ENCODE assay signal across 9 mouse cellular contexts in genomic region chr1:119034163-119034705, GRCm38 (mm10). TPM values are rescaled to one million over a fixed set of nuclear protein-coding genes. Genes with fewer than 3 reads are reported as not detected.
A peak's percentile ranks its signal among the peaks of the same experiment; 100 is the strongest.
DNase-seq lines count a peak whose midpoint lies in the region; ATAC-seq lines count a peak whose summit lies in the region.
"Had no signal": no experiment of that assay in that cellular context is flagged by ENCODE, and none has a peak within 500 bp of the region (broad histone marks: within the 10 kb centered on the region; RNA-seq: fewer than 3 reads in every experiment).

No protein-coding gene starts in this region.

- no peak for DNase-seq in kidney, postnatal 25 days
- peak; percentile 26 for DNase-seq in neural tube, embryonic 10.5 days (ENCODE audit: extremely low spot score, low spot score)
- no peak for DNase-seq in adrenal gland, postnatal 25 days
- DNase-seq in urinary bladder, postnatal 36 days (ENCODE audit: low spot score in 2 of 2) = no peak
- no peak for DNase-seq in layer of hippocampus, adult 18-20 months (ENCODE audit: low spot score in 2 of 2)
- DNase-seq: right cerebral cortex, postnatal 14 days had no signal

- H3K4me1 ChIP-seq in kidney, embryonic 15.5 days = peaks cover 43% of the 10 kb centered on the region
- peaks cover 69% of the 10 kb centered on the region for H3K4me1 ChIP-seq in embryonic facial prominence, embryonic 13.5 days
- H3K4me1 ChIP-seq in hindbrain, embryonic 15.5 days (replicated peaks) = peaks cover 21% of the 10 kb centered on the region

- H3K9ac ChIP-seq in kidney, embryonic 15.5 days = peak overlapping the region; percentile 35; the same call in 1 of the 2 replicates
- peak overlapping the region; percentile 64 for H3K9ac ChIP-seq in embryonic facial prominence, embryonic 13.5 days
- no peak overlapping the region for H3K9ac ChIP-seq in hindbrain, embryonic 15.5 days

- 33% methylated on average over 13 of the region's 13 CpGs for WGBS in kidney, embryonic 15.5 days
- WGBS in embryonic facial prominence, embryonic 13.5 days = 15% methylated on average over 13 of the region's 13 CpGs
- 27% methylated on average over 13 of the region's 13 CpGs for WGBS in hindbrain, embryonic 15.5 days

- H3K4me2 ChIP-seq in kidney, embryonic 15.5 days = peak overlapping the region; percentile 25; the same call in 1 of the 2 replicates
- peak overlapping the region; percentile 42 for H3K4me2 ChIP-seq in embryonic facial prominence, embryonic 13.5 days
- 0 out of 2 replicates have a peak overlapping the region, but pooled peaks have one; percentile 3 for H3K4me2 ChIP-seq in hindbrain, embryonic 15.5 days

- H3K9me3 ChIP-seq in kidney, embryonic 15.5 days (replicated peaks) = no peaks in the 10 kb centered on the region
- H3K9me3 ChIP-seq in embryonic facial prominence, embryonic 13.5 days = no peaks in the 10 kb centered on the region
- no peaks in the 10 kb centered on the region for H3K9me3 ChIP-seq in hindbrain, embryonic 15.5 days

- no peaks in the 10 kb centered on the region for H3K27me3 ChIP-seq in kidney, embryonic 15.5 days
- no peaks in the 10 kb centered on the region for H3K27me3 ChIP-seq in embryonic facial prominence, embryonic 13.5 days
- no peaks in the 10 kb centered on the region for H3K27me3 ChIP-seq in hindbrain, embryonic 15.5 days

- no peak overlapping the region for H3K4me3 ChIP-seq in kidney, embryonic 15.5 days (replicated peaks)
- H3K4me3 ChIP-seq in embryonic facial prominence, embryonic 13.5 days = no peak overlapping the region
- H3K4me3 ChIP-seq in hindbrain, embryonic 15.5 days = no peak overlapping the region

- ATAC-seq in kidney, embryonic 15.5 days (replicated peaks; ENCODE audit: low FRiP score) = no peak
- ATAC-seq in embryonic facial prominence, embryonic 13.5 days (ENCODE audit: insufficient number of reproducible peaks, insufficient read depth, low FRiP score, low TSS enrichment, low read depth) = no peak
- no peak for ATAC-seq in hindbrain, embryonic 15.5 days (ENCODE audit: low FRiP score, low read depth)

- no peaks in the 10 kb centered on the region for H3K36me3 ChIP-seq in kidney, embryonic 15.5 days
- peaks cover 20% of the 10 kb centered on the region for H3K36me3 ChIP-seq in embryonic facial prominence, embryonic 13.5 days
- H3K36me3 ChIP-seq in hindbrain, embryonic 15.5 days = no peaks in the 10 kb centered on the region

- H3K27ac ChIP-seq in kidney, embryonic 15.5 days = peak overlapping the region; percentile 94
- peak overlapping the region; percentile 96 for H3K27ac ChIP-seq in embryonic facial prominence, embryonic 13.5 days
- H3K27ac ChIP-seq in hindbrain, embryonic 15.5 days (replicated peaks) = peak overlapping the region; percentile 79

RNA-seq across cellular contexts. Expression of gene Gli2, which starts 19.2 kb away (rescaled TPM):
- 4.8 and 6.5 TPM in 2 replicates for polyA plus RNA-seq in kidney, embryonic 15.5 days (2015; fragmentation: Nextera tagmentation; extraction: Ambion mirVana)
- 21.3 and 23.7 TPM in 2 replicates for polyA plus RNA-seq in embryonic facial prominence, embryonic 13.5 days (2015; fragmentation: Nextera tagmentation; extraction: Ambion mirVana)
- polyA plus RNA-seq in hindbrain, embryonic 15.5 days (2015; fragmentation: Nextera tagmentation; extraction: Ambion mirVana) = 2.5 TPM in 2 replicates
- 0.76 and 0.79 TPM in 2 replicates for total RNA-seq in adrenal gland, postnatal 25 days (2021)
- total RNA-seq in layer of hippocampus, adult 18-20 months (2021) = 1 to 10 TPM; 3.2 to 4.1 TPM
